Mouse (Mus musculus): Measurements from ENCODE around the gene Sp2. TPM values are rescaled to one million over a fixed set of nuclear protein-coding genes. Genes with fewer than 3 reads are reported as not detected.

Sp2 gene
- polyA plus RNA-seq, 1 experiment from 2014 or later, result 10.6 TPM

DNA sequence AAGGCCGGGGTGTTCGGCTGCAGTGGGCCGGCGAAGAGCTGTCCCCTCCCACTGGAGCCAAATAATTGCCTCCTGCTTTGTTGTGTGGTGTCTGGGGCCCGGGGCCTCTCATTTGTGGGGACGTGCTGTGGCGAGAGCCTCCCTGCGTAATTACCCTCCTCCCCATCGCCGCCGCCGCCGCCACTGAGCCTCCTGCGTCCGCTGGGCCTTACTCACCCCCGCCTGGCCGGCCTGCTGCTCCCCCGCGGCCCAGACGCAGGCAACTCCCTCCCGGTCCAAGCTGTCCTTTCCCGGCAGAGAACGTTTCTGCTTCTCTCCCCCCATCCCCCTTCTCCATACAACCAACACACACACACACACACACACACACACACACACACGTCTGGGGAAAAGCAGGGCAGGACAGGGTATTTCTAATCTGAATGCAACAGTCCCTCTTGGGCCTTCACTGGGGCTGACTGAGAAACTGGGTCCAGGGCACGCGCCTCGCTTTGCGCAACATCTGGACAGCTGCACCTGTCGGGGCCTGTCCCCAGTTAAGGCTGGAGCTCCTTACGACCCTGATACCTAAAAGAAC is 14.7 kb upstream of the Sp2 start:
- TF ChIP-seq CTCF (IDR thresholded peaks at IDR 0.05), result no peak
- TF ChIP-seq EP300 (IDR thresholded peaks at IDR 0.05), result no peak
- Histone ChIP-seq H3K4me2 (replicated peaks; ENCODE audit: low read depth, low read length) (peak overlapping the region; percentile 44), H3K36me3 (ENCODE audit: insufficient read depth, low read length) (no peaks in the 10 kb centered on the region), H3K9me3 (ENCODE audit: low read length) (no peaks in the 10 kb centered on the region), H3K4me3 (ENCODE audit: low read depth, low read length) (0 out of 2 replicates have a peak overlapping the region, but pooled peaks have one; percentile 3), H3K4me1 (ENCODE audit: insufficient read depth, low read depth, low read length) (peaks cover 7% of the 10 kb centered on the region; the same call in 1 of the 2 replicates), H3K27me3 (replicated peaks; ENCODE audit: insufficient read depth, low read length) (peaks cover 6% of the 10 kb centered on the region; the same call in 1 of the 2 replicates), H3K9ac (replicated peaks; ENCODE audit: low read depth) (peak overlapping the region; percentile 32; the same call in 1 of the 2 replicates), H3K27ac (ENCODE audit: low read length) (no peak overlapping the region)
- DNase-seq (ENCODE audit: low spot score) (no peak), ATAC-seq (peak; percentile 37)
- WGBS, result 15% methylated on average over 19 of the region's 30 CpGs

DNA sequence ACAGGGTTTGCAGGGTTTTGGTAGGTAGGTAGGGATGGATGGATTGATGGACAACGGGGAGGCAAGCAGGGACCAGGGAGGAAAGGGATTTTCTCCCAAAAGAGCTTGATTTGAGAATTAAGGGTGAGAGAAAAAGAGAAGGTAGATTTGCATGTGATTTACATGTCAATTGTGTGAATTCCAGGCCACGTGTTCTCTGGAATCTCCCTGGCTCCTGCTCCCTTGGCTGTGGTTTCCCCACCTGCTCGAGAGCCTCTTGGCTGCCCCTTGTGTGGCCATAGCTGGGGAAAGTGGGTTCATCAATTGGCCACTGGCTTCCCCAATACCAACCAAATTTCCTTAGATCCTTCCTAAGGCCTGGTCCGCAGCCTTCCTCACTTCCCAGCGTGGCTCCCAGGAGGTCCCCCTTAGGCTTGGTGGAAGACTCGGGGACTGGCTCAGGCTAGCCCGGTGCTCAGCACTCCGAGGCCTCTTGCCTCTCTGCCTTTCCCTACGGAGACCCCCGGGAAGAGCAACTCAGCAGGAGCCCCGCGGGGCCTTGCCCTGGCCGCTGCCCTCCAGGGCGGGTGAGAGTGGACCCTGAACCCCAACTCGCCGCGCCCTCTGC is 14.1 kb upstream of the Sp2 start:
- no peak for TF ChIP-seq CTCF (IDR thresholded peaks at IDR 0.05)
- no peak for TF ChIP-seq EP300 (IDR thresholded peaks at IDR 0.05)

DNA sequence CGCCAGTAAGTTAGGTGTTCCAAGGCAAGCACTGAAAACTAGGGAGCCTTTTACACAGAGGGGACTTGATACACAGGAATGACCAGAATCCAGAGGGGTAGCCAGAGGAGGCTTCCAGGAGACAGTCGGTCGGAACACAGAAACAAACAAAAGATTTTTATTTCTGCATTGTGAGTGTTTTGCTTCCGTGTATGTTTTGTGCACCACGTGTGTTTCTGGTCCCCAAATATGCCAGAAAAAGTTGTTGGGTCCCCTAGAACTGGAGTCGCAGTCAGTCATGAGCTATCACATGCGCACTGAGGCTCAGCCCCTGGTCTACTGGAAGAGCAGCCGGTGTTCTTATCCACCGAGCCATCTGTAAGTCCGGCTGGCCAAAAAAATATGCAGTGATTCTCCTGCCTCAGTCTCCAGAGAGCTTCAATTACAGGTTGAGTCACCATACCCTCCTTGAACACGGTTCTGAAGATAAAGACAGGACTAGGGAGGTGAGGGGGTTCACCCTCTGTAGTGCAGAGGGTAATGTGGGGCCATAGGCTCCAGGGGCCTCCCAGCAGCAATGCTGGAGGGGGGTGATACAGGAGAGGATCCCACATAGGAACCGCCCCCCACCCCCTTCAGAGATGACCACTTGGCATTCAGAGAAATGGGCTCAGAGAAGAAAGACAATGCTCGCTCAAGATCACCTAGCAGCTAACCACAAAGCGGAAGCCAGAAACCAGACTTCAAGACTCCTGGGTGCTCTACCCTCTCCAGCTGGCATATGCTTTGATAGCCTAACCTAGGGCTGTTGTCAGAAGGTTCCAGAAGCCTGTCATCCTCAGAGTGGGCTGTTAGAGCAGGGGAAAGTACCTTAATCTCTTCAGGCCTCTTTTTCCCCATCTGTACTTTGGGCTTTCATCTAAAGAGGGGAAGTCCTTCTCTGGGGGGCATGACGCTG is 13.3 kb upstream of the Sp2 start:
- TF ChIP-seq EP300 (IDR thresholded peaks at IDR 0.05) (no peak), CTCF (IDR thresholded peaks at IDR 0.05) (no peak)
- no peaks in the 10 kb centered on the region for H3K36me3 ChIP-seq (ENCODE audit: insufficient read depth, low read length)
- H3K4me2 ChIP-seq (replicated peaks; ENCODE audit: low read depth, low read length), result no peak overlapping the region
- ATAC-seq, result no peak
- H3K9ac ChIP-seq (replicated peaks; ENCODE audit: low read depth), result no peak overlapping the region
- DNase-seq (ENCODE audit: low spot score), result no peak
- H3K27me3 ChIP-seq (replicated peaks; ENCODE audit: insufficient read depth, low read length), result peaks cover 6% of the 10 kb centered on the region; the same call in 1 of the 2 replicates
- 77% methylated on average over 15 of the region's 15 CpGs for WGBS
- no peak overlapping the region for H3K4me3 ChIP-seq (ENCODE audit: low read depth, low read length)
- no peaks in the 10 kb centered on the region for H3K9me3 ChIP-seq (ENCODE audit: low read length)
- H3K27ac ChIP-seq (ENCODE audit: low read length), result no peak overlapping the region
- H3K4me1 ChIP-seq (ENCODE audit: insufficient read depth, low read depth, low read length), result peaks cover 8% of the 10 kb centered on the region; the same call in 1 of the 2 replicates

More for the DNA sequence above, 14.1 kb upstream of the Sp2 start:
- ATAC-seq (0 out of 2 replicates have a peak, but pooled peaks have one; percentile 3), DNase-seq (ENCODE audit: low spot score) (no peak)
- H3K4me3 ChIP-seq (ENCODE audit: low read depth, low read length), result 0 out of 2 replicates have a peak overlapping the region, but pooled peaks have one; percentile 3
- peak overlapping the region; percentile 44 for H3K4me2 ChIP-seq (replicated peaks; ENCODE audit: low read depth, low read length)
- no peak overlapping the region for H3K27ac ChIP-seq (ENCODE audit: low read length)
- peak overlapping the region; percentile 32; the same call in 1 of the 2 replicates for H3K9ac ChIP-seq (replicated peaks; ENCODE audit: low read depth)
- peaks cover 8% of the 10 kb centered on the region; the same call in 1 of the 2 replicates for H3K4me1 ChIP-seq (ENCODE audit: insufficient read depth, low read depth, low read length)
- H3K27me3 ChIP-seq (replicated peaks; ENCODE audit: insufficient read depth, low read length), result peaks cover 6% of the 10 kb centered on the region; the same call in 1 of the 2 replicates
- H3K36me3 ChIP-seq (ENCODE audit: insufficient read depth, low read length), result no peaks in the 10 kb centered on the region
- H3K9me3 ChIP-seq (ENCODE audit: low read length), result no peaks in the 10 kb centered on the region
- 30% methylated on average over 15 of the region's 17 CpGs for WGBS

DNA sequence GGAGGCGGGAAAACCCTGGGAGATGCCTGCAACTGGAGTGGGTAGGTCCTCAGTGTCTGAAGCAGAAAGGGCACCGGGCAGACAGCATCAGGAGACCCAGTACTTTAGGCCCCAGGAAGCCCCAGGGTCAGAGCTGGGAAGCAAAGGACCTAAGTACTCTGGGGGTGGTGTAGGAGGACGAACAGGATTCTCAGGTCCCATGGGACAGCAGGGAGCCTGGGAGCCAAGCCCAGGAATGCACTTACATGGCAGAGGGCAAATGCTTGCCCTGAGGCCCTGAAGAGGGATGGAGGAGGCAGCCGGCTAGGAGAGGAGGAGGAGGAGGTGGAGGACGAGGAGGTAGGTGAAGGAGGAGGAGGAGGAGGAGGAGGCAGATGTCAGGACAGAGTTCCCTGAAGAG is 12.3 kb upstream of the Sp2 start:
- no peak for DNase-seq (ENCODE audit: low spot score)
- H3K4me3 ChIP-seq (ENCODE audit: low read depth, low read length), result no peak overlapping the region
- ATAC-seq, result no peak
- no peak overlapping the region for H3K4me2 ChIP-seq (replicated peaks; ENCODE audit: low read depth, low read length)
- no peaks in the 10 kb centered on the region for H3K36me3 ChIP-seq (ENCODE audit: insufficient read depth, low read length)
- H3K27ac ChIP-seq (ENCODE audit: low read length), result no peak overlapping the region
- 28% methylated on average over 5 of the region's 5 CpGs for WGBS
- no peak overlapping the region for H3K9ac ChIP-seq (replicated peaks; ENCODE audit: low read depth)
- peaks cover 6% of the 10 kb centered on the region; the same call in 1 of the 2 replicates for H3K27me3 ChIP-seq (replicated peaks; ENCODE audit: insufficient read depth, low read length)
- no peaks in the 10 kb centered on the region for H3K9me3 ChIP-seq (ENCODE audit: low read length)
- TF ChIP-seq CTCF (IDR thresholded peaks at IDR 0.05), result no peak
- TF ChIP-seq EP300 (IDR thresholded peaks at IDR 0.05), result no peak
- H3K4me1 ChIP-seq (ENCODE audit: insufficient read depth, low read depth, low read length), result peaks cover 8% of the 10 kb centered on the region; the same call in 1 of the 2 replicates

DNA sequence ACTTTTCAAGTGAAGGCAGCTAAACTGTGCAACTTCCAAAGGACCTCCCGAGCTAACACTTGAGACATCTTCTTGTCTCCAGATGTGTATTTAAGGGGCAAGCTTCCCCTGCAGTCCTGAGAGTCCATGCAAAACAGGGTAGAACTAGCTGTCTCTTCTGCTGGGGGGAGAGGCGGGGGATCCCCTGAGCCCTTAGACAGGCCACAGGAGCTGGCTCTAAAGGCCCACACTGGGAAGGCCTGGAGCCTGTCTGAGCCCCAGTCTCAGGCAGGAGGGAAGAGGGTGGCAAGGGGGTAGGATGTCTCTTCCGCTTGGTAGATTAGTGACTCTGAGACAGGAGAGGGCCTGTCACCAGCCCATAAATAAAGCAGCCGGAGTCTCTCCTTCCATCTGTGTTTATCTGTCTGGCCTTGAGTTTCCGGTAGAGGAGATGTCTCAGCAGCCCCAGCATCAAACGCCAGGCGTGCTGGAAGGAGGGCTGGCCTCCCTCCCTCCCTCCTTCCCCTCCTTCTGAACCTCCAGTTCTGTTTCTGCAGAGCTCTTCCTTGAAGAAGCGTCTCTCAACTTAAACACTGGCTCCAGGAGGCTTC is 10.1 kb upstream of the Sp2 start:
- Histone ChIP-seq H3K4me1 (ENCODE audit: insufficient read depth, low read depth, low read length) (peaks cover 14% of the 10 kb centered on the region; the same call in 1 of the 2 replicates), H3K4me3 (ENCODE audit: low read depth, low read length) (no peak overlapping the region), H3K9ac (replicated peaks; ENCODE audit: low read depth) (no peak overlapping the region), H3K9me3 (ENCODE audit: low read length) (no peaks in the 10 kb centered on the region), H3K4me2 (replicated peaks; ENCODE audit: low read depth, low read length) (no peak overlapping the region), H3K27ac (ENCODE audit: low read length) (peak overlapping the region; percentile 57; the same call in 1 of the 2 replicates), H3K27me3 (replicated peaks; ENCODE audit: insufficient read depth, low read length) (peaks cover 6% of the 10 kb centered on the region; the same call in 1 of the 2 replicates), H3K36me3 (ENCODE audit: insufficient read depth, low read length) (no peaks in the 10 kb centered on the region)
- 20% methylated on average over 8 of the region's 8 CpGs for WGBS
- ATAC-seq (peak; percentile 55), DNase-seq (ENCODE audit: low spot score) (peak; percentile 47)
- TF ChIP-seq CTCF (IDR thresholded peaks at IDR 0.05) (no peak), EP300 (IDR thresholded peaks at IDR 0.05) (no peak)

All from lung, postnatal 0 days (tissue).